Mouse (Mus musculus) cerebellum, adult 18-20 months (tissue): ENCODE measurements around the gene D930007J09Rik.

Experiments
- DNase-seq, 2 experiments: peaks; one replicate each; pipeline ENCODE4 v3.0.0; 2021

D930007J09Rik gene

GRCm38 (mm10) chr13:32819241-32819640 lies 16.6 kb upstream of the D930007J09Rik start:
- DNase-seq: no peak

GRCm38 (mm10) chr13:32807624-32808023 lies 5.0 kb upstream of the D930007J09Rik start:
- DNase-seq: no peak

- DNase-seq: peak; percentile 23 to 26
These were observed 4.2 kb upstream of the D930007J09Rik start for GRCm38 (mm10) chr13:32806820-32807219.

GRCm38 (mm10) chr13:32803701-32804345 lies 1.2 kb upstream of the D930007J09Rik start:
- no peak for DNase-seq

- DNase-seq: peak; percentile 95 to 99
These were observed 892 bp downstream of the D930007J09Rik start, which contains the start of gene Wrnip1 for GRCm38 (mm10) chr13:32801693-32802221. Gene Wrnip1 (plus strand): TSS chr13:32802038.

GRCm38 (mm10) chr13:32800859-32801258 lies 1.8 kb downstream of the D930007J09Rik start:
- DNase-seq: no peak

- DNase-seq: no peak
These were observed 3.5 kb downstream of the D930007J09Rik start for GRCm38 (mm10) chr13:32799131-32799530.

- no peak for DNase-seq
These were observed 5.6 kb downstream of the D930007J09Rik start for GRCm38 (mm10) chr13:32797085-32797484.

GRCm38 (mm10) chr13:32795166-32795565 lies 7.5 kb downstream of the D930007J09Rik start:
- DNase-seq: no peak

GRCm38 (mm10) chr13:32794619-32795018 lies 8.0 kb downstream of the D930007J09Rik start:
- DNase-seq: no peak

- DNase-seq: no peak
These were observed 12.9 kb downstream of the D930007J09Rik start for GRCm38 (mm10) chr13:32789781-32790180.

GRCm38 (mm10) chr13:32787584-32787983 lies 15.1 kb downstream of the D930007J09Rik start:
- DNase-seq: no peak

GRCm38 (mm10) chr13:32783816-32784215 lies 18.8 kb downstream of the D930007J09Rik start, which contains the start of gene Mylk4:
Gene Mylk4 (minus strand): TSS chr13:32783954.
- DNase-seq: no peak

GRCm38 (mm10) chr13:32783055-32783454 lies 19.6 kb downstream of the D930007J09Rik start:
- DNase-seq: no peak

- DNase-seq: no peak
These were observed 23.8 kb downstream of the D930007J09Rik start for GRCm38 (mm10) chr13:32778861-32779260.

GRCm38 (mm10) chr13:32776350-32776749 lies 26.3 kb downstream of the D930007J09Rik start:
- DNase-seq: no peak

GRCm38 (mm10) chr13:32775889-32776288 lies 26.8 kb downstream of the D930007J09Rik start:
- DNase-seq: no peak

GRCm38 (mm10) chr13:32769960-32770359 lies 32.7 kb downstream of the D930007J09Rik start:
- DNase-seq: no peak

GRCm38 (mm10) chr13:32768104-32768503 lies 34.5 kb downstream of the D930007J09Rik start:
- peak; percentile 9 to 12 for DNase-seq

GRCm38 (mm10) chr13:32764448-32764847 lies 38.2 kb downstream of the D930007J09Rik start:
- DNase-seq: no peak

- no peak for DNase-seq
These were observed 39.5 kb downstream of the D930007J09Rik start for GRCm38 (mm10) chr13:32763141-32763540.

GRCm38 (mm10) chr13:32760795-32761194 lies 41.9 kb downstream of the D930007J09Rik start:
- no peak for DNase-seq

- DNase-seq: no peak
These were observed 43.6 kb downstream of the D930007J09Rik start for GRCm38 (mm10) chr13:32759036-32759435.
